Mouse (Mus musculus) C2C12 (cell line): ENCODE results near the gene Grrp1.

Experiments used
- CEBPB ChIP-seq: IDR thresholded peaks from one replicate; pipeline ENCODE4 v1.6.1; 2011; ENCODE audit warnings: low read depth, mild to moderate bottlenecking, control low read depth, moderate library complexity
- CTCF ChIP-seq: IDR thresholded peaks from one replicate; pipeline ENCODE4 v1.5.1; 2011; ENCODE audit not compliant: control insufficient read depth, insufficient read depth, insufficient read length
- MAX ChIP-seq: IDR thresholded peaks from one replicate; pipeline ENCODE4 v1.6.1; 2011; ENCODE audit warnings: mild to moderate bottlenecking, control low read depth
- USF1 ChIP-seq: IDR thresholded peaks from one replicate; pipeline ENCODE4 v1.6.1; 2011; ENCODE audit warnings: low read depth, mild to moderate bottlenecking, control low read depth, moderate library complexity

DNA sequence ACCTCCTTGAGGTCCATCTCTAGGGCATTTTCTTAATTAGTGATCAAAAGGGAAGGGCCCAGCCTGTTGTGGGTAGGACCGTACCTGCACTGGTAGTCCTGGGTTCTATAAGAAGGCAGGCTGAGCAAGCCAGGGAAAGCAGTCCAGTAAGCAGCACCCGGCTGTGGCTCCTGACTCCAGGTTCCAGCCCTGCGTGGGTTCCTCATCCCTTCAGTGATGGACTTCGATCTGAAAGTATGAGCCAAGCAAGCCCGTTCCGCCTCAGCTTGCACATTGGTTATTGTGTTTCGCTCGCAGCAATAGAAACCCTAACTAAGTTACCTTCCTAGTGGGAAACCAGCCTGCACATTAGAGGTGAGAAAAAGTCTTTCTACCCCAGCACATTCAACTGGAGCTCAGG, 43.5 kb upstream of the Grrp1 start:
- TF ChIP-seq CTCF (no peak), USF1 (no peak), MAX (no peak), CEBPB (no peak)
